Mouse (Mus musculus) left cerebral cortex, postnatal 25 days (tissue): ENCODE measurements around the gene Fat2. TPM values are rescaled to one million over a fixed set of nuclear protein-coding genes. Genes with fewer than 3 reads are reported as not detected.
A peak's percentile ranks its signal among the peaks of the same experiment; 100 is the strongest.

Experiments used
- DNase-seq, 2 experiments: peaks; one replicate each; pipeline ENCODE4 v3.0.0; 2022; ENCODE audit warnings: low spot score in 2 of 2, mixed read lengths in 1 of 2
- intact Hi-C: fragments of 180-260 bp; cut with DNase I; formaldehyde crosslinking; loops from one replicate; pipeline ENCODE4 v1.15.1; 2025
- total RNA-seq, 2 experiments: library from RNA; stranded (reverse); gene quantifications; 2 replicates each; pipeline ENCODE4 v1.2.3; 2021

Gene Fat2
- total RNA-seq, 2 experiments from 2014 or later, result 0.28 to 0.32 TPM

- peak in 1 of 2 experiments; percentile 18 for DNase-seq
- intact Hi-C loops, result no loop called here
These were observed 74.4 kb downstream of the Fat2 start for GRCm38 (mm10) chr11:55262000-55262399.

DNA sequence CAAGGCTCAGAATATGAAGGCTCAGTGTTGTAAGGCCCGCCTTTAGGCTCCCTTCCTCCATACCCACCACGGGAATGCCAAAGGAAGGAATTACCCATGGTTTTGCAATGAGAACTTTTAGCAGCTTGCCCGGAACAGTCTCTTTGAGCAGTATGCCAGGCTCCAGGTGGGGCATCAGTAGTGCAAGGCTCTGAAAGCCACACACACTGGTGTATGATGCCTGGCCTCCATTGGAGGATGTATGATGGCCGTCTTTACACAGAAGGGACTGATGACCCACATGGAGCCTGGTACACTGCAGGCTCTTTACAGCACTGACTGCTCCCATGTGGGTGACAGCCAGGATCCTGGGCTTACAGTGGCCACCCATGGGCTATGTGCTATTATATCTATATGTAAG, 75.3 kb downstream of the Fat2 start:
- no peak for DNase-seq
- intact Hi-C loops, result no loop called here

- intact Hi-C loops, result loop anchor here (5.0 to 10.0 kb wide), 3 partner anchors 91 to 209 kb away; no protein-coding TSS in a partner anchor
- no peak for DNase-seq
These were observed 83.0 kb downstream of the Fat2 start for GRCm38 (mm10) chr11:55253391-55253790.

DNA sequence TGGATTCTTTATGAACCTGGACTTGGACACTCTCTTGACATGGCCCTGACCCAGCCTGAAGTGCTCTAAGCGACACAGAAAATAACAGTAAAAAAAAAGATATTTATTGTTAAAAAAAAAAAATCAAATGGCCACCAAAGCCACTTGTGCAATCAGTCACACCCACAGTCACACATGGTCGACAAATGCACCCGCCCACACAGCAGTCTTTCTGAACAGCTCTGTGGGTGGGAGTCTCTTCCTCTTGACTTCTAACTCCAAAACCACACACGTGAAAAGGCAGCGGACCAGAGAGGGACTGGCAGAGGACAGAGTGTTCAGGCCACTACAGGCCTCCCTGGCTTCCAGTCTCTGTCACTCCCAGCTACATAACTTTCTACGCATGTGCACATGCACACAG, 85.8 kb downstream of the Fat2 start:
- peak; percentile 12 to 49 for DNase-seq
- intact Hi-C loops, result loop anchor here (5.0 to 10.0 kb wide), 3 partner anchors 88 to 206 kb away; no protein-coding TSS in a partner anchor

- intact Hi-C loops, result no loop called here
These were observed 95.8 kb downstream of the Fat2 start for GRCm38 (mm10) chr11:55240556-55240955.

GRCm38 (mm10) chr11:55239496-55239895, 96.9 kb downstream of the Fat2 start:
- intact Hi-C loops, result loop anchor here (5.0 kb wide), 1 partner anchor 37 kb away; the partner anchor contains the start of gene Slc36a1
- DNase-seq, result no peak

More at GRCm38 (mm10) chr11:55240556-55240955, 95.8 kb downstream of the Fat2 start:
- peak; percentile 78 to 93 for DNase-seq

DNA sequence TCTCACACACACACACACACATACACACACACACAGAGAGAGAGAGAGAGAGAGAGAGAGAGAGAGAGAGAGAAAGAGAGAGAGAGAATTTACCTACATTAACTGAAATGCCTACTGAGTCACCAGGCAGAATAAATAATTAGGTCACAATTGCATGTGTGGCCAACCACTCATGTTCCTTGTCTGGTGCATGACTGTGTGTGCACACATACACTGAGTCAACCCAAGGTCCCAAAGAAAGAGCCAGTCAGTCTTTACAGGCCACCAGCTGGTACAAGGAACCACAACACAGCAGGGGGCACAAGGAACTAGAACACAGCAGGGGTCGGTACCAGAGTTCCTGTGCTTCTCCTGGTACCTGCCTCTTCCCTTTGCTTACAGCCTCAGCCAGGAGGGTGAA, 99.5 kb downstream of the Fat2 start:
- no peak for DNase-seq
- intact Hi-C loops, result loop anchor here (5.0 kb wide), 1 partner anchor 35 kb away; the partner anchor contains the start of gene Slc36a1

GRCm38 (mm10) chr11:55234791-55235190, 101.6 kb downstream of the Fat2 start:
- intact Hi-C loops, result loop anchor here (5.0 kb wide), 1 partner anchor 32 kb away; the partner anchor contains the start of gene Slc36a1
- DNase-seq, result no peak

- no peak for DNase-seq
- intact Hi-C loops, result no loop called here
These were observed 102.1 kb downstream of the Fat2 start for GRCm38 (mm10) chr11:55234288-55234687.

GRCm38 (mm10) chr11:55231034-55231433, 105.3 kb downstream of the Fat2 start:
- DNase-seq, result no peak
- intact Hi-C loops, result no loop called here

DNA sequence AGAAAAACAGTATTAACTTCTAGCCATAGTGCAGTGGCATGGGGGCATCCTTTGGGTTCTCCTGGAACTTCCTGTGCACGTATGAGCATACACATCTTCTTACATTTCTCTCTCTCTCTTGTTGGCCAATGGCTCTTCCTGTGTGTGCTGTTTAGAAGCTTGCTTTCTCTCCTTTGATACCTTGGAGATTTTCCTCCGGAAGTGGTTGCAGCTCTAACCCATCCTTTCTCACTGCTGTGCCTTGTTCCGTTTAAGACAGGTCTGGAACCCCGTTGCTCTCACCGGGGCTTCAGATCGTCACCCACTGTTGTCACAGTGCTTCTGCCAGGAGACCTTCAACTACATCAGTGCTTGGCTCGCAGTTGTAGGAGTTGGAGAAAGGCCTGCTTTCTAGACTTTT, 115.1 kb downstream of the Fat2 start:
- no peak for DNase-seq
- intact Hi-C loops, result no loop called here

DNA sequence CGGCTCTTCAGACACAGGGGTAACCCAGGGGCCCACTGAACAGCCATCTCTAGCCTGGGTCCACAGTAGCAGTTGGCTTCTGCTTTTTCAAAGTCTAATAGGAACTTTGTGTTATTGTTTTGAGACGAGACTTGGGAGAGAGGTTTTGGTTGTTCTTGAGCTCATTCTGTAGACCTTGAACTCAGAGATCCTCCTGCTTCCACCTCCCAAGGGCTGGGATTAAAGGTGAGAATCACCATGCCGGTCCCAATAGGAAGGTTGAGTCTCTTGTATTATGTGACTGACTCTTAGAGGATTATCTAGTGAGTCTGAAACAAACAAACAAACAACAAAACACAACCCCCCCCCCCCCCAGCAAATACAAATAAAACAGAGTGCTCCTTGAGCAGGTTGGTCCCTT, 117.9 kb downstream of the Fat2 start:
- DNase-seq, result no peak
- intact Hi-C loops, result no loop called here

GRCm38 (mm10) chr11:55217880-55218279, 118.5 kb downstream of the Fat2 start:
- peak in 1 of 2 experiments; percentile 56 for DNase-seq

DNA sequence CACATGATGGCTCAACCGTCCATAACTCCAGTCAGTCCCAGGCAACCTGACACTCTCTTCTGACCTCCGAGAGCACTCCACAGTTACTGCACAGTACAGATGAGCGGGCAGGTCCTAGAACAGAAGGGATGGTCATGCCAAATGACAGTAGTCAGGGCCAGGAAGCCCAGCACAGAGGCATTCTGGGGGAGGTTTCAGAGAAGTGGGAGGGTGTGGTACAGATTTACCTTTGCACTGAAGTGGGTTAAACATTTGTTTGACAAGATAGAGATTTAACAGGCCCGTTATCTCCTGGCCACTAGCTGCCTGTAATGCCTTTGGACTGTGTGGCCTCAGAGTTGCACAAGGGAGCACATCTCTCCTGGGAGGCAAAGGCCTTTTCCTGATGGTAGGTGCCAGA, 118.9 kb downstream of the Fat2 start:
- DNase-seq, result no peak
- intact Hi-C loops, result no loop called here

More at GRCm38 (mm10) chr11:55217880-55218279, 118.5 kb downstream of the Fat2 start:
- intact Hi-C loops, result no loop called here

GRCm38 (mm10) chr11:55216830-55217229, 119.5 kb downstream of the Fat2 start:
- intact Hi-C loops, result no loop called here
- peak; percentile 45 to 91 for DNase-seq

GRCm38 (mm10) chr11:55216061-55216460, 120.3 kb downstream of the Fat2 start:
- intact Hi-C loops, result no loop called here
- no peak for DNase-seq

DNA sequence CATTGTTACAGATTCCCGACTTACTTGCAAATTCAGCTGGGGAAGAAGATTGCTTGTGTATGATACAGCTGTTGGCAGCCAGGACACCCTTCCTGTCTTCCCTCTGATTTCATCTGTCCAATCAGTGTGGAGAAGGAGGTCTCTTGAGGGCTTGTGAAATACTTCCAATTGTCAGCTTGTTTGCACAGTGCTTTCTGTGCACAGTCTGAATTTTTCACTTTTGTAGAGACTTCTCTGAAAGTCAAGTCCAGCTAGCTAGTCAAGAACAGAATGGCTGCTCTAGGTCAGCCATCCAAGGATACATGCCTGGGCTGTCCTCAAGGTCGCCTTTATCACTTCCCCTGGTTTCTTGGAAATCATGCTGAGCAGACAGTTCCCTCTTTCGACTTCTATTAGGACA, 121.4 kb downstream of the Fat2 start:
- intact Hi-C loops, result no loop called here

GRCm38 (mm10) chr11:55214161-55214560, 122.2 kb downstream of the Fat2 start:
- no peak for DNase-seq
- intact Hi-C loops, result no loop called here

More for the DNA sequence above, 121.4 kb downstream of the Fat2 start:
- DNase-seq, result no peak

GRCm38 (mm10) chr11:55213518-55213917, 122.8 kb downstream of the Fat2 start:
- intact Hi-C loops, result no loop called here
- DNase-seq, result no peak

DNA sequence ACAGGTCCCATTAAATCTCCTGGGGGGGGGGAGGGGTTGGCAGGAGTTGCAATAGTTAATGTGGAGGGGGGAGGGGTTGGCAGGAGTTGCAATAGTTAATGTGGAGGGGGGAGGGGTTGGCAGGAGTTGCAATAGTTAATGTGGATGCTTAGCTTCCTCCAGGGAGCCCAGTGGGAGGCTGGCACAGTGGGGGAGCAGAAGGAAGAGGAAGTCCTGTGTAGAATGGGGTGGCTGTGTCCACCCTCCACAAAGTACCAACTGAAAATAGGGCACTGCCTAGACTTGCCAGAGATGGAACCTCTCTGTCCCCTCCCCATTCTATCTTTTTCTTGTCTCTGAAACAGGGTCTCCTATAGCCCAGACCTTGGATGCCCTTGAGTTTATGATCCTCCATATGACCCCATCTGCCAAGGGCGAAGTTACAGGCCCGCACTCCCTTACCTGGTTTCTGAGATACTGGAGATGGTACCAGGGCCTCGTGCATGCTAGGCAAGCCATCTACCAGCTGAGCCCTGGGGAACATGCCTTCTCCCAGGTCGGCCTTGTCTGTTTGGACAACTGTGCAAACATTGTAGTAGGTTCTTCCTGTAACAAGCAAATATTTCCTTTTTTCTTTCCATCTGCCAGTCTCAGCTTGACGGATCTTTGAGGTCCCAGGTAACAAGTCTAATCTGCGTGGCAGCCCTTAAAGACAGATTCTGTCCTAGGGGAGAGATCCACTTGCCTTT, 126.6 kb downstream of the Fat2 start:
- intact Hi-C loops, result no loop called here
- DNase-seq, result no peak

GRCm38 (mm10) chr11:55209032-55209431, 127.3 kb downstream of the Fat2 start:
- intact Hi-C loops, result no loop called here
- no peak for DNase-seq
